Mouse (Mus musculus) embryonic facial prominence, embryonic 12.5 days (tissue): ENCODE data around the gene Atxn7l1. TPM values are rescaled to one million over a fixed set of nuclear protein-coding genes. Genes with fewer than 3 reads are reported as not detected.

Source experiments
- ATAC-seq: fragments of 200-750 bp; cut with Nextera tagmentation; 2 replicates; pipeline ENCODE4 v1.8.0; 2017; ENCODE audit not compliant: insufficient number of reproducible peaks, insufficient read depth, low FRiP score, low TSS enrichment
- H3K27ac ChIP-seq: fragments of 300-500 bp; sonication (generic); 2 replicates; pipeline ENCODE4 v1.5.1; 2016; ENCODE audit warnings: mild to moderate bottlenecking
- H3K27me3 ChIP-seq: fragments of 300-500 bp; sonication (generic); 2 replicates; pipeline ENCODE4 v1.6.1; 2016; ENCODE audit warnings: mild to moderate bottlenecking, moderate library complexity
- H3K36me3 ChIP-seq: fragments of 300-500 bp; sonication (generic); 2 replicates; pipeline ENCODE4 v1.6.1; 2016; ENCODE audit warnings: mild to moderate bottlenecking
- H3K4me1 ChIP-seq: fragments of 300-500 bp; sonication (generic); 2 replicates; pipeline ENCODE4 v1.6.1; 2016
- H3K4me2 ChIP-seq: fragments of 300-500 bp; sonication (generic); replicated peaks from 2 replicates; pipeline ENCODE4 v1.6.1; 2016; ENCODE audit warnings: mild to moderate bottlenecking, moderate library complexity
- H3K4me3 ChIP-seq: fragments of 300-500 bp; sonication (generic); 2 replicates; pipeline ENCODE4 v1.5.1; 2016; ENCODE audit warnings: mild to moderate bottlenecking
- H3K9ac ChIP-seq: fragments of 300-500 bp; sonication (generic); 2 replicates; pipeline ENCODE4 v1.6.1; 2016; ENCODE audit warnings: mild to moderate bottlenecking, moderate library complexity
- H3K9me3 ChIP-seq: fragments of 300-500 bp; sonication (generic); 2 replicates; pipeline ENCODE4 v1.6.1; 2016; ENCODE audit warnings: mild to moderate bottlenecking, moderate library complexity
- WGBS: fragments of 180-500 bp; shearing (Covaris S2); methylation state at CpG from one replicate; pipeline ENCODE4 v1.1.7; 2016; 5-methylcytosine and 5-hydroxymethylcytosine counted together
- polyA plus RNA-seq: library from polyadenylated mRNA; unstranded; fragments of >200 nt; fragmentation: Nextera tagmentation; extraction: Ambion mirVana; gene quantifications from 2 replicates; pipeline ENCODE4 v1.2.1, GENCODE M21; 2016

The Atxn7l1 gene
- polyA plus RNA-seq, 1 experiment from 2014 or later: 10.9 TPM

DNA sequence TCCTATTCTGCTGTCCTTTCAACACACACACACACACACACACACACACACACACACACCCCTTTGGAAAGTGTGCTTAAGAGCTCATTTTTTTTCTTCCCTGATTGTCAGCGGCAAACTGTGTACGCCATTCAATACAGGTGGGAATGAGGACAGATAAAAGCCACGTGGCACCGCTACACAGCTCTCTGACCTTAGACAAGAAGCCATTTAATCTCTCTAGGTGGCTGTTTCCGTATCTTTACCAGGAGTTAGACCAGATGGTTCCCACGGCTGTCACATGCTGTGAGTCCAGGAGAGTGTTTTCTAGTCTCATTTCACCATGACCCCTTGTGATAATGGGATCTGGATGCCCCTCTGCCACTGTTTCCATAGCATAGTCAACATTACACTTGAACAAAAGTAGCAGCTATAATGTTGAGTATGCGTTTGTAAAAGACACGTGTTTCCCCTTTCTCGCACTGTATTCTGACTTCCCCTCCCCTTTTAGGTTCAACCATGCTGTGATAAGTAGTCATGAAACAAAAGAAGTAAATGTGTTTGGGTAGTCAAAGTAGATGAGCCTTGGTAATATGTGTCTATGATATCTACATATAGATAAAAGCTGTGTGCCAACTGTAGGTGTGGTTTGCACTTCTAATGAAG is 70.8 kb downstream of the Atxn7l1 start:
- Histone ChIP-seq H3K36me3 (no peaks in the 10 kb centered on the region), H3K4me2 (no peak overlapping the region), H3K9ac (no peak overlapping the region), H3K27ac (no peak overlapping the region), H3K9me3 (no peaks in the 10 kb centered on the region), H3K4me3 (no peak overlapping the region), H3K4me1 (no peaks in the 10 kb centered on the region), H3K27me3 (no peaks in the 10 kb centered on the region)
- WGBS: 82% methylated on average over 9 of the region's 9 CpGs
- ATAC-seq: no peak

DNA sequence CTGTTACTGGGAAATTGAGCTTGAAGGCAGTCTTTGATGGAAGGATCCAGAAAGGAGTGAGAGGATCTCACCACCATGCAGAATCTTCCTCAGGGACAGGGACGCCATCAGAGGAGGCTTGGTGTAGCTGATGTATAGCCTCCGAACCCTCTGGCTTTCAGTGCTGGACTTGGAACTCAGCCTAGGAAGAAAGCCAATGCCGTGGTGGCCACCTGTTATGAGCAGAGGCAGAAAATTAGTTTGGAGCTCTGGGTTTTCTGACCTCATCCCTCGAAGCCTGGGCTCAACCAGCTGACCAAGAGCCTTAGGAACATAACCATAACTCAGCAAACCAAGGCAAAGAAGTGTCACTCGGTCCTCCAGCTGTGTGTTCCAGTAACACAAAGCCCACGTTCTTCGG is 71.9 kb downstream of the Atxn7l1 start:
- Histone ChIP-seq H3K4me2 (no peak overlapping the region), H3K27me3 (no peaks in the 10 kb centered on the region), H3K27ac (no peak overlapping the region), H3K4me3 (no peak overlapping the region), H3K9me3 (no peaks in the 10 kb centered on the region), H3K9ac (no peak overlapping the region), H3K36me3 (no peaks in the 10 kb centered on the region), H3K4me1 (no peaks in the 10 kb centered on the region)
- no peak for ATAC-seq
- 88% methylated on average over 7 of the region's 7 CpGs for WGBS

DNA sequence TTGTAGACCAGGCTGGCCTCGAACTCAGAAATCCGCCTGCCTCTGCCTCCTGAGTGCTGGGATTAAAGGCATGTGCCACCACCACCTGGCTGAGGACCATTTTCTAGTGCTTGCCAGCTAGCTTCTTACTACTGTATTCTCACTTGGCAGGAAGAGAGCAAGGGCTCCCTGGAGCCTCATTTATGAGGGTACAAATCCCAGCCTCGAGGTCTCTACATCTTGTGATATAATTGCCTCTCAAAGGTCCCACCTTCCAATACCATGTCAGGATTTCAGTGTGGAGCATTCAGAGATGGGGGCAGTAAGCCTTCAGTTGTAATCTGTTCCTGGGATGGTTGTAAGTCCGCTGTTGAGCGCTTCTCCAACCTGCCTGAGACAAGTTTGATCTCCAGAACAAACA is 72.6 kb downstream of the Atxn7l1 start:
- Histone ChIP-seq H3K36me3 (no peaks in the 10 kb centered on the region), H3K27me3 (no peaks in the 10 kb centered on the region), H3K4me1 (no peaks in the 10 kb centered on the region), H3K27ac (no peak overlapping the region), H3K4me3 (no peak overlapping the region), H3K9me3 (no peaks in the 10 kb centered on the region), H3K9ac (no peak overlapping the region), H3K4me2 (no peak overlapping the region)
- ATAC-seq: no peak
- WGBS: 87% methylated on average over 5 of the region's 5 CpGs

DNA sequence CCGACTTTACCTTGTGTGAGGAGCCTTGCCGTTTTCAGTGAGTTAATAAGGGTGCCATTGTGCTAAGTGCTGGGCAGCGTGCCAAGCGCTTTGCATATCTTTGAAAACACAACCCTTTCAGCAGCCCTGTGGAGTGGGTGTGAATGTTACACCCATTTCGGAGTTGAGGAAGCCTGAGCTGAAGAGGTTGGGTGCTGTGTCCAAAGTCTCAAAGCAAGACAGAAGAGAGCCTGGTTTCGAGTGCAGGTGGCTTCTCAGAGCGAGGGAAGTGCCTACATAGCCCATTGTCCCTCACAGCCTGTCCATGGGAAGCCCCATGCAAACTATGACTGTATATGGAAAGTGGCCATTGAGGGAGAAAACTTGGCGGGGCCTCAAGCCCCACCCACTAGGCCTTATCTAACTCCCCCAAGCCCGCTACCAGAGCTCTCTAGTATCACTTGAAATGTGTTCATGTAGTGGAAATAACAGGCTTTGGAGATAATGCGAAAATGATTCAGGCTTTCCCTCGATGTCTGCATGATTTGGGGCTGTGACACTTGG is 73.1 kb downstream of the Atxn7l1 start:
- Histone ChIP-seq H3K4me1 (no peaks in the 10 kb centered on the region), H3K4me3 (no peak overlapping the region), H3K36me3 (no peaks in the 10 kb centered on the region), H3K9me3 (no peaks in the 10 kb centered on the region), H3K9ac (no peak overlapping the region), H3K4me2 (no peak overlapping the region), H3K27ac (no peak overlapping the region), H3K27me3 (no peaks in the 10 kb centered on the region)
- no peak for ATAC-seq
- WGBS: 73% methylated on average over 11 of the region's 11 CpGs

DNA sequence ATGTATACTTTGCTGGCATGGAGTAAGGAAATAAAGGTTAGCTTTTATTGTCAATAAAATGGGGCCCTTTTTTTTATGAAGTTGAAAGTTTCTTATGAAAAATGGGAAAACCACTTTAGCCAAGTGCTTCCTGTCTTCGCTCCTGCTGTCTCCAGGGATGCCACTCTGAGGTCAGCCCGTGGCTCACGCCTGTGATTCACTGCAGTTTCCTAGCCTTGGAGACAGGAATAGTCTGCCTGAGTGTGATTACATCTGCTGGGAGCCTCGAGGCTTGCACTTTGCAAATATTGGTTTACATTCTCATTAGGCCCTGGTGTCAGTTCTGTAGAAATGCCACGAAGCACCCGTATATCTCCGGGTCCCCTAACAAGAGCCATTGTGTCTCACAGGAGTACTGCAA is 74.7 kb downstream of the Atxn7l1 start:
- ATAC-seq: no peak
- H3K27ac ChIP-seq: no peak overlapping the region
- H3K4me2 ChIP-seq: no peak overlapping the region
- no peaks in the 10 kb centered on the region for H3K36me3 ChIP-seq
- H3K27me3 ChIP-seq: no peaks in the 10 kb centered on the region
- H3K9me3 ChIP-seq: no peaks in the 10 kb centered on the region
- no peaks in the 10 kb centered on the region for H3K4me1 ChIP-seq
- H3K9ac ChIP-seq: no peak overlapping the region
- WGBS: 64% methylated on average over 7 of the region's 7 CpGs
- no peak overlapping the region for H3K4me3 ChIP-seq

DNA sequence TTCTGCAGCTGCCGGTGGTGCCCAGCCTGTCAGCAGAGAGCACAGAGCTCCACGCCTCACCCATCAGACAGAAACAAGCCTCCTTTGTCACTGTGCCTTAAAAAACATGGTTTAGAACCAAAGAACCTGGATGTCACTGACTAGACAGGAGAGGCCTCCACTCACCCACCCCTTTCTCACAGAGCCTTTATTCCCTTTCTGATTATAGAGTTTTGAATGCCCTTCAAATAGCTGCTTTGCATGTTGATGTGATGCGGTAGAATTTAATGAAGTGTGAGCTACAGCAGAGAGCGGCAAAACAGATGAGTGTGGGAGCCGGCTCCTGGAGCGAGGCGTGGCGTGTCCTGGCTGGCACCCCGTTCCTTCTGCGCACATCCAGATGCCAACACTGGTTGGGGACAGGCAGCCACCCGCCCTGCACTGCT is 77.6 kb downstream of the Atxn7l1 start:
- Histone ChIP-seq H3K9me3 (no peaks in the 10 kb centered on the region), H3K4me1 (no peaks in the 10 kb centered on the region), H3K27ac (no peak overlapping the region), H3K27me3 (no peaks in the 10 kb centered on the region), H3K4me3 (no peak overlapping the region), H3K36me3 (no peaks in the 10 kb centered on the region), H3K4me2 (no peak overlapping the region), H3K9ac (no peak overlapping the region)
- WGBS: 47% methylated on average over 11 of the region's 11 CpGs
- ATAC-seq: no peak

DNA sequence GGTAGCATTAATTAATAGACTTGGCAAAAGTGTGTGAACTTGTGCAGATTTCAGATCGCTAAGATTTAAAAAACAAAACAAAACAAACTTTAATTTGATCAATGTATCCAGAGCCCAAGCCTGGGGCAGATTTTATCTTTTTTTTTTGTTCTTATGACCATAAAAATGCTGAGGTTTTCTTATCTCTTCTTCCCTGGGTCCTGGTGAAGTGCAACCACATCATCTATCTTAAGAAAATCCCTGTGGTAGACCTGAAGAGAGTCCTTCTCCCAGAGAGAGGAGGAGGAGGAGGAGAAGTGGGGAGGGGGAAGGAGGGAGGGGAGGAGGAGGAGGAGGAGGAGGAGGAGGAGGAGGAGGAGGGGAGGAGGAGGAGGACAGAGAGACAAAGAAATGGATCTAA is 78.5 kb downstream of the Atxn7l1 start:
- no peak overlapping the region for H3K27ac ChIP-seq
- 77% methylated on average over 1 of the region's 1 CpGs for WGBS
- H3K36me3 ChIP-seq: no peaks in the 10 kb centered on the region

DNA sequence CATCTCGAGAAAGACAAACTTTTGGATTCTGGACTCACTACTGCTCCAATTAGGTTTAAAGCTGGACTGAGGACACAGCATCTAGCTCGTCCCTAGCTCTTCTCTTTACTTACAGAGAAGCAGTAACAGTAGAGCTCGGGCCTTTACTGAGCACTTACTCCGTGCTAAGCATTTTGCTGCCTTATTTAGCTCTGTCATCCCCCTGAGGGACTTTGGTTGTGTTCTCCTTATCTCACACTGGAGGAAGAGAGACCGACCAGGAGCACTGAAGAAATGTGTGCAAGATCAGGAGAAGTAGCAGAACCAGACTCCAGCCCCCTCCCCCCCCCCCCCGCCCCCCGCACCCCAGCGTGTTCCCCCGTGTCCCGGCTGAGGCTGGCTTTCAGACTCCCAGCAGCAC is 79.1 kb downstream of the Atxn7l1 start:
- Histone ChIP-seq H3K9ac (no peak overlapping the region), H3K4me2 (no peak overlapping the region), H3K9me3 (no peaks in the 10 kb centered on the region), H3K27ac (no peak overlapping the region), H3K27me3 (no peaks in the 10 kb centered on the region), H3K36me3 (no peaks in the 10 kb centered on the region), H3K4me1 (no peaks in the 10 kb centered on the region), H3K4me3 (no peak overlapping the region)
- no peak for ATAC-seq
- WGBS: 59% methylated on average over 10 of the region's 10 CpGs

More for the DNA sequence above, 78.5 kb downstream of the Atxn7l1 start:
- Histone ChIP-seq H3K4me3 (no peak overlapping the region), H3K4me2 (no peak overlapping the region), H3K9me3 (no peaks in the 10 kb centered on the region), H3K9ac (no peak overlapping the region), H3K27me3 (no peaks in the 10 kb centered on the region), H3K4me1 (no peaks in the 10 kb centered on the region)
- no peak for ATAC-seq

DNA sequence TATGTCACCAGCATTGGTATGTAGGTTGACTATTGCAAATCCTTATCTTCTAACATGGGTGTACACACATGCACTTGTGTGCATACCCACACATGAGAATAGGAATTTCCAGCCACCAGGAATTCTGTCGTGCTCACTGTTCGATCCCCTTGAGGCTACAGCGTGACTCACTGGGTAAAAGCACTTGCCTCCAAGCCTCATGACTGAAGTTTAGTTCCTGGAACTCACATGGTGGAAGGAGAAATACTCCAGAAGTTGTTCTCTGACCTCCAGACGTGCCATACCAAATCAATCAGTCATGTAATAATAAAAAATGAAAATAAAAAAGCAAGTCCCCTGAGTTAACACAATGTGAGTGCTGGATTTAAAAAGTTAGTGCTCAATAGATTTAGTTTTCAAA is 87.8 kb downstream of the Atxn7l1 start:
- 77% methylated on average over 4 of the region's 4 CpGs for WGBS
- ATAC-seq: no peak
- H3K36me3 ChIP-seq: no peaks in the 10 kb centered on the region
- H3K4me3 ChIP-seq: no peak overlapping the region
- no peaks in the 10 kb centered on the region for H3K27me3 ChIP-seq
- no peak overlapping the region for H3K9ac ChIP-seq
- 0 out of 2 replicates have a peak, but pooled peaks cover 1% of the 10 kb centered on the region for H3K9me3 ChIP-seq
- no peak overlapping the region for H3K27ac ChIP-seq
- H3K4me1 ChIP-seq: 0 out of 2 replicates have a peak, but pooled peaks cover 5% of the 10 kb centered on the region
- no peak overlapping the region for H3K4me2 ChIP-seq

DNA sequence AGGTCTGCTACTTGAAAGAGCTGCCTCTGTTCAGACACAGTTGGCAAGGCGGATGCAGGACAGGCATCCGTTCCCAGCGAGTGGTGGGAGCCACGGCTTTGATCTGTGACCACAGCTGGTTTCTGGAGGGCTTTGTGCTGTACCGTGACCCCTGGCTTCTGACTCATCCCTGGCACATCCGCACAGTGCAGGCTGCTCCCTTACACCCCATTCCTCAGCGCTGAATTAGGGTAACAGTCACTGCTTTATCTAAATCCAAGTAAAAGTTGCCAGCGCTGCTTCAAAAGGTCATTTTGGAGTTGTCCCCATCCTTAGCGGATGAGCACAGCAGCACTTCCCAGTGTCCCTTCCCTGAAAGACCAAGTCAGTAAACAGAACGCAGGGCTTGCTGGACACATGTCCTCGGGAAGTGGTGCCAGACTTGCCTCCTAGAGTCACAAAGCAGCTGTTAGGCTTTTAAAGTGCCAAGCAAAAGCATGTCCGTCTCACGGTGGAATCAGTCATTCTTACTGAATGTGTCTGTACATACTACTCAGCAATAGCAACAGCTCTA is 88.4 kb downstream of the Atxn7l1 start:
- 0 out of 2 replicates have a peak, but pooled peaks cover 5% of the 10 kb centered on the region for H3K4me1 ChIP-seq
- 0 out of 2 replicates have a peak, but pooled peaks cover 5% of the 10 kb centered on the region for H3K9me3 ChIP-seq
- ATAC-seq: 0 out of 2 replicates have a peak, but pooled peaks have one; percentile 35
- no peak overlapping the region for H3K27ac ChIP-seq
- no peak overlapping the region for H3K4me3 ChIP-seq
- WGBS: 67% methylated on average over 13 of the region's 13 CpGs
- H3K9ac ChIP-seq: no peak overlapping the region
- H3K36me3 ChIP-seq: no peaks in the 10 kb centered on the region
- no peaks in the 10 kb centered on the region for H3K27me3 ChIP-seq
- no peak overlapping the region for H3K4me2 ChIP-seq

DNA sequence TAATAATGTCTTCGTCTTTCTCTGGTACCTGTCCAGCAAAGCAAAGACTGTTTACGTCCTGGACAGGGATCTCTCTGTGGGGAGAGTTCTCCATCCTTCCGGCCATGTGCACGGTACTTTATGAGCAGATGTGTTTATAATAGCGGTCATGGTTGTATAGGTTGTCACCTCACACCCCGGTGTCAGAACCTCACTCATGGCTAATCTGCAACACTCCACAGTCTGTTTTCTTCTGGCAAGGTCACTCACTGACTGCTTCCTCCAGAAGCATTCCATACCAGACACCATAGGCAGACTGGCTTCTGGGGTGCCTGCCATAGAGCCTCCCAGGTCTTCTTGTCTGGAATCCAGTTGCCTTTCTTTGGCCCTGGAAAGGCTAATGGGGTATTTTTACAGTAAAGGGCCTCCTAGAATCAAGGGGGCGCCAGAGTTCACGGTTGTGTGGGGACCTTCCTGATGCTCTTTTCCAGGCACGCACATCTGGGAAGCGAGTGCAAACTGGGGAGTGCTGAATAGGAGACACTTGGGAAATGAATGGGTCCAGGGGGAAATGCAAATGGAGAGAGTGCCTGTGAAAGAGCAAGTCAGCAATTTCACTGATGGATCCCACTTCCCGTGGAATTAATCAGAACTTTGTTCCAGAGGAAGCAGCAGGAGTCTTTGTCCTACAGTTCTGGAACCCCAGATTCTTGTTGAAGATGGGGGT is 89.0 kb downstream of the Atxn7l1 start:
- WGBS: 80% methylated on average over 11 of the region's 11 CpGs
- Histone ChIP-seq H3K4me2 (no peak overlapping the region), H3K9me3 (0 out of 2 replicates have a peak, but pooled peaks cover 5% of the 10 kb centered on the region), H3K27ac (no peak overlapping the region), H3K36me3 (no peaks in the 10 kb centered on the region), H3K4me3 (no peak overlapping the region), H3K9ac (no peak overlapping the region), H3K4me1 (0 out of 2 replicates have a peak, but pooled peaks cover 5% of the 10 kb centered on the region), H3K27me3 (no peaks in the 10 kb centered on the region)
- no peak for ATAC-seq

DNA sequence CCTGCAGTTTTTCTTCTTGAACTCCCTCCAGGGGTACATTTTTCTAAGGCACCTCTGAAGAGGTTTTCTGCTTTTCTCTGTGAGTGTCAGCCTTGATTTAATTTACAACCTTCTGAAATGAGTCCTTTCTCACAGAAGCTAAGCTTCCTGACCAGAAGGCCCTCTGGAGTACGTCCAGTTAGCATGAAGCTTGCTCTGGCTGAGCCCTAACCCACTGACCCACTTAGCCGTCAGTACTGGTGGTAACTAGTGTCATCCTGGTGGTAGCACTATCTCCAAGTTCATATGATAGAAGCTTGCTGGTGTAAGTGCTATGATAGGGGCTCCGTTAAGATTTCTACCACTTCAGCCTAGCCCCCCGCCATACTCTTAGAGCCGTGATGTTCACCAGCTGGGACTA is 89.6 kb downstream of the Atxn7l1 start:
- H3K4me3 ChIP-seq: no peak overlapping the region
- no peaks in the 10 kb centered on the region for H3K27me3 ChIP-seq
- no peak for ATAC-seq
- no peak overlapping the region for H3K27ac ChIP-seq
- 0 out of 2 replicates have a peak, but pooled peaks cover 5% of the 10 kb centered on the region for H3K9me3 ChIP-seq
- 0 out of 2 replicates have a peak, but pooled peaks cover 6% of the 10 kb centered on the region for H3K4me1 ChIP-seq
- 90% methylated on average over 5 of the region's 5 CpGs for WGBS
- H3K4me2 ChIP-seq: no peak overlapping the region
- no peak overlapping the region for H3K9ac ChIP-seq
- no peaks in the 10 kb centered on the region for H3K36me3 ChIP-seq
